Mouse (Mus musculus): Measurements from ENCODE around the gene Gm16181.
A peak's percentile ranks its signal among the peaks of the same experiment; 100 is the strongest.

The Gm16181 gene

GRCm38 (mm10) chr17:35220156-35220952 lies at the start of gene Gm16181:
Gm16181 (plus strand) TSS chr17:35220834.
- no peak for DNase-seq (ENCODE audit: low read depth, low spot score)

- no peak for DNase-seq (ENCODE audit: low read depth, low spot score)
These were observed 48.0 kb upstream of the Gm16181 start for GRCm38 (mm10) chr17:35172445-35173234.

GRCm38 (mm10) chr17:35173329-35173728 lies 47.3 kb upstream of the Gm16181 start:
- DNase-seq (ENCODE audit: low read depth, low spot score) = no peak

GRCm38 (mm10) chr17:35174201-35174977 lies 46.2 kb upstream of the Gm16181 start:
- DNase-seq (ENCODE audit: low read depth, low spot score) = no peak

- no peak for DNase-seq (ENCODE audit: low read depth, low spot score)
These were observed 45.3 kb upstream of the Gm16181 start for GRCm38 (mm10) chr17:35175382-35175781.

- DNase-seq (ENCODE audit: low read depth, low spot score) = no peak
These were observed 44.7 kb upstream of the Gm16181 start, which contains the start of gene Aif1 for GRCm38 (mm10) chr17:35175968-35176367. Aif1 (minus strand) TSS chr17:35176068.

- peak; percentile 42 for DNase-seq (ENCODE audit: low read depth, low spot score)
These were observed 42.1 kb upstream of the Gm16181 start for GRCm38 (mm10) chr17:35178528-35178927.

- DNase-seq (ENCODE audit: low read depth, low spot score) = no peak
These were observed 40.5 kb upstream of the Gm16181 start for GRCm38 (mm10) chr17:35180093-35180492.

GRCm38 (mm10) chr17:35185639-35186611 lies 34.7 kb upstream of the Gm16181 start:
- DNase-seq (ENCODE audit: low read depth, low spot score) = no peak

GRCm38 (mm10) chr17:35186681-35187080 lies 34.0 kb upstream of the Gm16181 start:
- DNase-seq (ENCODE audit: low read depth, low spot score) = no peak

- no peak for DNase-seq (ENCODE audit: low read depth, low spot score)
These were observed 33.3 kb upstream of the Gm16181 start for GRCm38 (mm10) chr17:35187345-35187744.

GRCm38 (mm10) chr17:35187959-35188610 lies 32.5 kb upstream of the Gm16181 start, which contains the start of gene Lst1:
Lst1 (minus strand) TSS chr17:35188439.
- DNase-seq (ENCODE audit: low read depth, low spot score) = no peak

- DNase-seq (ENCODE audit: low read depth, low spot score) = no peak
These were observed 31.4 kb upstream of the Gm16181 start for GRCm38 (mm10) chr17:35189186-35189585.

GRCm38 (mm10) chr17:35190096-35190495 lies 30.5 kb upstream of the Gm16181 start:
- no peak for DNase-seq (ENCODE audit: low read depth, low spot score)

- no peak for DNase-seq (ENCODE audit: low read depth, low spot score)
These were observed 28.9 kb upstream of the Gm16181 start for GRCm38 (mm10) chr17:35191723-35192122.

GRCm38 (mm10) chr17:35192924-35193323 lies 27.7 kb upstream of the Gm16181 start:
- no peak for DNase-seq (ENCODE audit: low read depth, low spot score)

- DNase-seq (ENCODE audit: low read depth, low spot score) = no peak
These were observed 26.5 kb upstream of the Gm16181 start, which contains the start of gene Ltb for GRCm38 (mm10) chr17:35193881-35194843. Ltb (plus strand) TSS chr17:35194439.

- no peak for DNase-seq (ENCODE audit: low read depth, low spot score)
These were observed 25.6 kb upstream of the Gm16181 start for GRCm38 (mm10) chr17:35194844-35195630.
